Mouse (Mus musculus) spleen, adult 2 months (tissue): ENCODE results near the gene Spocd1.

Experiments
- CTCF ChIP-seq: fragments of 200-500 bp; IDR thresholded peaks from 2 replicates; pipeline ENCODE4 v1.5.1; 2011; ENCODE audit warnings: mild to moderate bottlenecking, inconsistent platforms; ENCODE audit not compliant: insufficient read depth, insufficient read length, insufficient replicate concordance; ENCODE audit errors: extremely low read depth
- POLR2A ChIP-seq: fragments of 200-500 bp; IDR thresholded peaks from 2 replicates; pipeline ENCODE4 v1.6.1; 2011; ENCODE audit warnings: low read depth, low read length, inconsistent platforms

- TF ChIP-seq POLR2A (no peak), CTCF (no peak)
These were observed 10.1 kb upstream of the Spocd1 start for GRCm38 (mm10) chr4:129918901-129919300.
